Mouse (Mus musculus) olfactory bulb, adult 2 months (tissue): Measurements from ENCODE around the gene Btbd35f1. TPM values are rescaled to one million over a fixed set of nuclear protein-coding genes. Genes with fewer than 3 reads are reported as not detected.
"Not testable (repeated sequence)": the region's sequence is repeated elsewhere in the genome, so short reads cannot be mapped to it uniquely, and the experiment has no call there.

Source experiments
- H3K27ac ChIP-seq: fragments of 200-500 bp; 2 replicates; pipeline ENCODE4 v1.5.1; 2012; ENCODE audit warnings: low read depth, low read length; ENCODE audit not compliant: insufficient read depth
- H3K4me1 ChIP-seq: fragments of 200-500 bp; 2 replicates; pipeline ENCODE4 v1.6.1; 2012; ENCODE audit warnings: low read length; ENCODE audit not compliant: control insufficient read depth, insufficient read depth
- H3K4me3 ChIP-seq: fragments of 200-500 bp; 2 replicates; pipeline ENCODE4 v1.5.1; 2012; ENCODE audit warnings: mild to moderate bottlenecking, low read depth, low read length, moderate library complexity; ENCODE audit not compliant: insufficient read depth
- WGBS: fragments of 180-500 bp; shearing (Covaris S2); methylation state at CpG from one replicate; pipeline ENCODE4 v1.1.7; 2018; 5-methylcytosine and 5-hydroxymethylcytosine counted together
- polyA plus RNA-seq: library from polyadenylated mRNA; stranded (reverse); fragments of >200 nt; gene quantifications from 2 replicates; pipeline ENCODE4 v1.2.4, GENCODE M21; 2012; ENCODE audit warnings: low replicate concordance; ENCODE audit not compliant: missing spikeins, insufficient read depth, insufficient read length

Gene Btbd35f1
- polyA plus RNA-seq = not detected in 2 replicates

DNA sequence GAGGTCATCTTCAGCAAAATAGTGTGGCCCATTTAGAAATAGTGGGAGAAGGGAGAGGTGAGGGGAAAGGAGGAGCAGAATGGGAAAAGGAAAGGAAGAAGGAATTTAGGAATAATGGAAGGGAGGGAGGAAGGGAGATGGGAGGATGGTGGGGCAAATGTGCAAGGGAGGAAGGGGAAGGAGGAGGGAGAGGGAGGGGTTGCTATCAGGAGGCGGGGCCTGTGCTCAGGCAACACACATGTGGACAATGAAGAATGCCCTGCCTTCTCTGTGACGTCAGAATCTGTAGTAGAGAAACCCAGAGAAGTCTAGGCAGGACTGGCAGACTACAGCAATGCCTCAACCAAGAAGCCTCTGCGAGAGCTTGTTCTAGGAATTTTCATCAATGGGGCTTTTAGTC lies at the start of gene Btbd35f1:
TSS of gene Btbd35f1 (plus strand) at position 301 of the 400 bp plus-strand sequence.
- no CpG with 5 or more reads among the region's 3 CpGs for WGBS
- not testable (repeated sequence) for H3K27ac ChIP-seq, H3K4me3 ChIP-seq, H3K4me1 ChIP-seq

DNA sequence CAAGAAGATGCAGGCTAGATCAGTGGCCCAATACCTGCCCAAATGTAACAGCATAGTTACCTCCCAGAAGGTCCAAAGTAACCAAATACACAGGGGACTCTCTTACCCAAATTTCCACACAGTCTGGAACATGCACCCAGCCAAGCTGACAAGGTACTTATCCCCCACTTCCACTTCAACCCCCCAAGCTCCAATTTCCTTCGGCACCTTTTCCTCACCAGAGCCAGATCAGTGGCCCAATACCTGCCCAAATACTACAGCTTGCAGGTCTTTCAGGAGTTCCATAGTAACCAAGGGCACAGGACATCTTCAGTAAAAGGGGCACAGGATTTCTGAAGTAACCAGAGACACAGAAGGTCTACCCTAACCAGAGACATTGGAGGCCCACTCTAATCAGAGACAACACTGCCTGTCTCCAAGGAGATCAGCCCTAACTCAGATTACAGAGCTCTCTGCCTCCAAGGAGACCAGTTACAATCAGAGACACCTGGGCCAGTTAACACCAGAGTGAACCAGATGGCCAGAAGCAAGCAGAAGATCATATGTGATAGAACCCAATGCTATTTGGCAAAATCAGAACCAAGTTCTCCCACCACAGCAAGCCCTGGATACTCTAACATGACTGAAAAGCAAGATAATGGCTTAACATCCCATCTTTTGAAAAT lies 31.2 kb downstream of the Btbd35f1 start:
- H3K4me1 ChIP-seq, H3K27ac ChIP-seq, H3K4me3 ChIP-seq: not testable (repeated sequence)
- WGBS = 86% methylated on average over 1 of the region's 1 CpGs

DNA sequence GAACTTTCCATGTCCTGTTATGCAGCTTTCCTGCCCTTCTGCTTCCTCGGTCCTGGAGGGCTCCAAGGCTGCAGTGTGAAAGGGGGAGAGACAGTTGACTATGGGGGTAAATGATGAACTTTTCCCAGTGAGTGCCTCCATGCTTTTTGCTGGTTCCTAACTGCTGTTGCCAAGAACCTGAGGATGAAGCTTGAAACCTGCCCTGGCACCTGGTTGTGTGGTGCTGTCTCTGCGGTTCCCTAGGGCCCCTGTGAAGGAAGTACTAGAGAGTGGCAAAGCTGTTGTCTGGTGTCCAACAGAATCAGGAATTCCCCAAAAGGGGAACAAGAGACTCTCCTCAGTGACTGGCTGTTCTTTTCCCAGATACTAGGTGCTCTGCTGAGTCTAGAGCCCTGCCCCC lies 41.2 kb downstream of the Btbd35f1 start:
- not testable (repeated sequence) for H3K27ac ChIP-seq, H3K4me3 ChIP-seq, H3K4me1 ChIP-seq
- WGBS = 91% methylated on average over 1 of the region's 2 CpGs

DNA sequence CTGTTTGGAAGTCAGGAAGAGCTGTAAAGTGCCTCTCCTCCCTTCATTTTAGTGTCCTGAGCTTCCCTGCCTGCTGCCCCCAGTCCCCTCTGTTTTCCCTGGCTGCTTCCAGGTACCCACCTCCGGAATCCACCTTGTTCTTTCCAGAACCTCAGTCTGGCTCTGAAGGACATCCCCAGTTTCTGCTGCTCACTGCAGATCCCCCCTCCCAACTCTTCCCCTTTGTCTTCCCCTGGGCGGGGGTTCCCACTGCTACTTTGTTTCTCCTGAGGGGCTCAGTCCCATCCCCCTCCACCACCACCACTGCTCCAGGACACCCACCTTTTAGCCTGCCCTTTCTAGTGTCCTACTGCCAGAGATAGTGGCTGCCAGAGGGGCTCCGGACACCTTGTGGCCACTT lies 41.6 kb downstream of the Btbd35f1 start:
- not testable (repeated sequence) for H3K4me1 ChIP-seq, H3K4me3 ChIP-seq, H3K27ac ChIP-seq
- WGBS = 81% methylated on average over 3 of the region's 3 CpGs

Other genes starting within 250 kb of the Btbd35f1 start
- not detected in 2 replicates for gene Gm5926, start 90.7 kb downstream of the Btbd35f1 start, polyA plus RNA-seq
- not detected in 2 replicates for gene Btbd35f21, start 166.1 kb downstream of the Btbd35f1 start, polyA plus RNA-seq